Mouse (Mus musculus) lung, postnatal 0 days (tissue): Measurements from ENCODE around the gene Rnf216.

Experiments used
- CTCF ChIP-seq: IDR thresholded peaks from 2 replicates; pipeline ENCODE4 v1.5.1; 2016; ENCODE audit warnings: antibody characterized with exemption, mild to moderate bottlenecking
- EP300 ChIP-seq: IDR thresholded peaks from 2 replicates; pipeline ENCODE4 v1.6.1; 2016; ENCODE audit warnings: antibody characterized with exemption, mild to moderate bottlenecking, control low read depth

- peak; percentile 29 for TF ChIP-seq CTCF
- no peak for TF ChIP-seq EP300
These were observed 136.3 kb downstream of the Rnf216 start for GRCm38 (mm10) chr5:142976516-142976915.
